ENCODE assay signal across 19 mouse cellular contexts in genomic region chr3:53204348-53204984, GRCm38 (mm10).
DNase-seq lines count a peak whose midpoint lies in the region; ATAC-seq and TF ChIP-seq lines count a peak whose summit lies in the region.
"Had no signal": no experiment of that assay in that cellular context is flagged by ENCODE, and none has a peak within 500 bp of the region (broad histone marks: within the 10 kb centered on the region; RNA-seq: fewer than 3 reads in every experiment).

No protein-coding gene starts in this region.

- H3K36me3 ChIP-seq in midbrain, embryonic 10.5 days: no peaks in the 10 kb centered on the region
- no peaks in the 10 kb centered on the region for H3K36me3 ChIP-seq in midbrain, embryonic 13.5 days
- H3K36me3 ChIP-seq: liver, embryonic 12.5 days; neural tube, embryonic 15.5 days had no signal

- H3K4me1 ChIP-seq in midbrain, embryonic 10.5 days: peaks cover 87% of the 10 kb centered on the region
- peaks cover 53% of the 10 kb centered on the region for H3K4me1 ChIP-seq in midbrain, embryonic 13.5 days (replicated peaks)
- H3K4me1 ChIP-seq: liver, embryonic 12.5 days had no signal

- TF ChIP-seq CTCF in gastrocnemius, adult 2 months (IDR thresholded peaks at IDR 0.05): no peak

- H3K4me3 ChIP-seq in gastrocnemius, adult 2 months: no peak overlapping the region
- no peak overlapping the region for H3K4me3 ChIP-seq in midbrain, embryonic 10.5 days
- no peak overlapping the region for H3K4me3 ChIP-seq in midbrain, embryonic 13.5 days (replicated peaks)
- H3K4me3 ChIP-seq: liver, embryonic 12.5 days; neural tube, embryonic 15.5 days had no signal

- ATAC-seq in midbrain, embryonic 13.5 days: no peak
- ATAC-seq: inflammation-experienced regulatory T-cells, adult 6 months; liver, embryonic 12.5 days had no signal

- WGBS in midbrain, embryonic 10.5 days: 86% methylated on average over 7 of the region's 7 CpGs
- WGBS in midbrain, embryonic 13.5 days: 82% methylated on average over 7 of the region's 7 CpGs

- H3K9ac ChIP-seq in midbrain, embryonic 13.5 days (replicated peaks): no peak overlapping the region
- H3K9ac ChIP-seq: liver, embryonic 12.5 days; lung, embryonic 14.5 days; neural tube, embryonic 15.5 days had no signal

- peaks cover under 1% of the 10 kb centered on the region; the same call in 1 of the 2 replicates for H3K27me3 ChIP-seq in midbrain, embryonic 10.5 days (ENCODE audit: low read depth, poor library complexity, severe bottlenecking)
- peaks cover 3% of the 10 kb centered on the region; the same call in 1 of the 2 replicates for H3K27me3 ChIP-seq in midbrain, embryonic 13.5 days
- H3K27me3 ChIP-seq: liver, embryonic 12.5 days; neural tube, embryonic 15.5 days had no signal

- DNase-seq in gastrocnemius, adult 2 months: no peak
- DNase-seq in gastrocnemius, postnatal 10 days: no peak
- no peak for DNase-seq in midbrain, embryonic 10.5 days (ENCODE audit: low spot score)
- DNase-seq in cerebellum, postnatal 14 days: peak; percentile 47 to 78
- no peak for DNase-seq in kidney, adult 8-10 months
- no peak for DNase-seq in layer of hippocampus, adult 9-11 months
- DNase-seq in right cerebral cortex, postnatal 25 days: no peak
- DNase-seq: heart, postnatal 14 days; kidney, postnatal 4 days; layer of hippocampus, postnatal 36 days; lung, embryonic 14.5 days; lung, postnatal 4 days; thymus, postnatal 4 days had no signal

- peak overlapping the region; percentile 71 for H3K27ac ChIP-seq in gastrocnemius, adult 2 months
- peak overlapping the region; percentile 39 for H3K27ac ChIP-seq in midbrain, embryonic 10.5 days (replicated peaks)
- no peak overlapping the region for H3K27ac ChIP-seq in midbrain, embryonic 13.5 days
- H3K27ac ChIP-seq: liver, embryonic 12.5 days; neural tube, embryonic 15.5 days had no signal

- no peak overlapping the region for H3K4me2 ChIP-seq in midbrain, embryonic 13.5 days (replicated peaks)
- H3K4me2 ChIP-seq: heart, embryonic 11.5 days; liver, embryonic 12.5 days; lung, embryonic 14.5 days; midbrain, embryonic 11.5 days; neural tube, embryonic 15.5 days had no signal

- H3K9me3 ChIP-seq in midbrain, embryonic 10.5 days (replicated peaks): no peaks in the 10 kb centered on the region
- no peaks in the 10 kb centered on the region for H3K9me3 ChIP-seq in midbrain, embryonic 13.5 days
- H3K9me3 ChIP-seq: liver, embryonic 12.5 days; neural tube, embryonic 15.5 days had no signal

- intact Hi-C loops in gastrocnemius, adult 2 months (cut with DNase I): no loop called here

Comparison
In these comparisons a context has a peak if more than half of its experiments do, and no peak if none do; other contexts are left out.
1. DNase-seq: peak in cerebellum, postnatal 14 days (2 of 2); none in gastrocnemius, adult 2 months (single experiment), gastrocnemius, postnatal 10 days (single experiment), midbrain, embryonic 10.5 days (single experiment), kidney, adult 8-10 months (0 of 2), layer of hippocampus, adult 9-11 months (single experiment) and right cerebral cortex, postnatal 25 days (single experiment).